Mouse (Mus musculus) E14TG2a.4 (cell line): ENCODE measurements around the gene Cacnb1.

Experiments
- H3K27me3 ChIP-seq: 2 replicates; pipeline ENCODE4 v1.6.1; 2014; ENCODE audit warnings: low read length, control low read depth; ENCODE audit not compliant: insufficient read depth
- H3K36me3 ChIP-seq: 2 replicates; pipeline ENCODE4 v1.6.1; 2014; ENCODE audit warnings: low read length, control low read depth; ENCODE audit not compliant: insufficient read depth
- H3K4me1 ChIP-seq: replicated peaks from 2 replicates; pipeline ENCODE4 v1.6.1; 2014; ENCODE audit warnings: low read depth, low read length, control low read depth
- H3K4me3 ChIP-seq: replicated peaks from 2 replicates; pipeline ENCODE4 v1.5.1; 2014; ENCODE audit warnings: mild to moderate bottlenecking, low read length
- H3K9me3 ChIP-seq: 2 replicates; pipeline ENCODE4 v1.6.1; 2014; ENCODE audit warnings: low read length, control low read depth
- CTCF ChIP-seq: conservative IDR thresholded peaks from 2 replicates; pipeline ENCODE4 v1.5.1; 2014; ENCODE audit warnings: low read length
- NANOG ChIP-seq: IDR thresholded peaks from 2 replicates; pipeline ENCODE4 v1.6.1; 2014; ENCODE audit warnings: borderline replicate concordance, low read length, mixed read lengths
- POU5F1 ChIP-seq: IDR thresholded peaks from 2 replicates; pipeline ENCODE4 v1.6.1; 2014; ENCODE audit warnings: low read length, borderline replicate concordance

The Cacnb1 gene

GRCm38 (mm10) chr11:98022555-98023371, at the start of gene Cacnb1:
Gene Cacnb1, minus strand, starts transcription at chr11:98023034.
- Histone ChIP-seq H3K27me3 (peaks cover 5% of the 10 kb centered on the region; the same call in 1 of the 2 replicates), H3K4me3 (peak within 1 kb of the TSS; percentile 92), H3K4me1 (peaks cover 64% of the 10 kb centered on the region), H3K36me3 (peaks cover 16% of the 10 kb centered on the region), H3K9me3 (no peaks in the 10 kb centered on the region)
- TF ChIP-seq POU5F1 (no peak), NANOG (no peak), CTCF (no peak)

GRCm38 (mm10) chr11:98067255-98067654, 44.4 kb upstream of the Cacnb1 start:
- Histone ChIP-seq H3K4me1 (peaks cover 32% of the 10 kb centered on the region), H3K36me3 (peaks cover 19% of the 10 kb centered on the region; the same call in 1 of the 2 replicates), H3K27me3 (no peaks in the 10 kb centered on the region), H3K4me3 (peak overlapping the region; percentile 73), H3K9me3 (peaks cover 37% of the 10 kb centered on the region)
- TF ChIP-seq CTCF = no peak
- no peak for TF ChIP-seq POU5F1
- no peak for TF ChIP-seq NANOG

GRCm38 (mm10) chr11:98066201-98066600, 43.4 kb upstream of the Cacnb1 start:
- Histone ChIP-seq H3K9me3 (peaks cover 27% of the 10 kb centered on the region), H3K4me1 (peaks cover 40% of the 10 kb centered on the region), H3K36me3 (peaks cover 12% of the 10 kb centered on the region; the same call in 1 of the 2 replicates), H3K27me3 (no peaks in the 10 kb centered on the region), H3K4me3 (peak overlapping the region; percentile 73)
- TF ChIP-seq NANOG (no peak), CTCF (no peak), POU5F1 (no peak)

- H3K4me3 ChIP-seq = no peak overlapping the region
- H3K9me3 ChIP-seq = no peaks in the 10 kb centered on the region
- H3K36me3 ChIP-seq = no peaks in the 10 kb centered on the region
- no peaks in the 10 kb centered on the region for H3K27me3 ChIP-seq
- TF ChIP-seq CTCF = no peak
- TF ChIP-seq POU5F1 = no peak
- no peak for TF ChIP-seq NANOG
- H3K4me1 ChIP-seq = peaks cover 80% of the 10 kb centered on the region
These were observed 39.2 kb upstream of the Cacnb1 start for GRCm38 (mm10) chr11:98061904-98062562.

- Histone ChIP-seq H3K27me3 (no peaks in the 10 kb centered on the region), H3K4me1 (peaks cover 80% of the 10 kb centered on the region), H3K9me3 (no peaks in the 10 kb centered on the region), H3K4me3 (no peak overlapping the region), H3K36me3 (no peaks in the 10 kb centered on the region)
- TF ChIP-seq NANOG (no peak), POU5F1 (no peak), CTCF (no peak)
These were observed 38.6 kb upstream of the Cacnb1 start for GRCm38 (mm10) chr11:98061441-98061840.

GRCm38 (mm10) chr11:98060104-98060692, 37.4 kb upstream of the Cacnb1 start:
- H3K4me1 ChIP-seq = peaks cover 80% of the 10 kb centered on the region
- no peaks in the 10 kb centered on the region for H3K9me3 ChIP-seq
- TF ChIP-seq NANOG = no peak
- no peak for TF ChIP-seq POU5F1
- TF ChIP-seq CTCF = no peak
- no peaks in the 10 kb centered on the region for H3K36me3 ChIP-seq
- H3K4me3 ChIP-seq = peak overlapping the region; percentile 56; the same call in 1 of the 2 replicates
- H3K27me3 ChIP-seq = no peaks in the 10 kb centered on the region; the same call in 1 of the 2 replicates

GRCm38 (mm10) chr11:98059662-98060061, 36.8 kb upstream of the Cacnb1 start:
- no peaks in the 10 kb centered on the region for H3K9me3 ChIP-seq
- no peak for TF ChIP-seq CTCF
- no peak for TF ChIP-seq NANOG
- TF ChIP-seq POU5F1 = no peak
- H3K4me1 ChIP-seq = peaks cover 76% of the 10 kb centered on the region
- H3K36me3 ChIP-seq = no peaks in the 10 kb centered on the region
- H3K4me3 ChIP-seq = peak overlapping the region; percentile 56
- H3K27me3 ChIP-seq = no peaks in the 10 kb centered on the region; the same call in 1 of the 2 replicates

GRCm38 (mm10) chr11:98057998-98058397, 35.2 kb upstream of the Cacnb1 start:
- TF ChIP-seq CTCF (no peak), POU5F1 (no peak)
- peak overlapping the region; percentile 78 for H3K4me3 ChIP-seq
- H3K27me3 ChIP-seq = peaks cover under 1% of the 10 kb centered on the region
- no peaks in the 10 kb centered on the region for H3K36me3 ChIP-seq
- H3K4me1 ChIP-seq = peaks cover 76% of the 10 kb centered on the region
- H3K9me3 ChIP-seq = no peaks in the 10 kb centered on the region
